Mouse (Mus musculus) heart, embryonic 12.5 days (tissue): ENCODE results near the gene Cpa2. TPM values are rescaled to one million over a fixed set of nuclear protein-coding genes. Genes with fewer than 3 reads are reported as not detected.

Source experiments
- ATAC-seq: fragments of 200-750 bp; cut with Nextera tagmentation; 2 replicates; pipeline ENCODE4 v1.8.0; 2017; ENCODE audit warnings: moderate TSS enrichment, moderate library complexity; ENCODE audit not compliant: insufficient number of reproducible peaks, low FRiP score
- H3K27ac ChIP-seq: fragments of 300-500 bp; sonication (generic); 2 replicates; pipeline ENCODE4 v1.5.1; 2016; ENCODE audit warnings: mild to moderate bottlenecking, moderate library complexity; ENCODE audit not compliant: poor library complexity, severe bottlenecking
- H3K27me3 ChIP-seq: fragments of 300-500 bp; sonication (generic); replicated peaks from 2 replicates; pipeline ENCODE4 v1.6.1; 2016; ENCODE audit warnings: mild to moderate bottlenecking, moderate library complexity
- H3K36me3 ChIP-seq: fragments of 300-500 bp; sonication (generic); 2 replicates; pipeline ENCODE4 v1.6.1; 2016; ENCODE audit warnings: mild to moderate bottlenecking, moderate library complexity
- H3K4me1 ChIP-seq: fragments of 300-500 bp; sonication (generic); replicated peaks from 2 replicates; pipeline ENCODE4 v1.6.1; 2016; ENCODE audit warnings: mild to moderate bottlenecking
- H3K4me2 ChIP-seq: fragments of 300-500 bp; sonication (generic); 2 replicates; pipeline ENCODE4 v1.6.1; 2016; ENCODE audit warnings: mild to moderate bottlenecking, moderate library complexity
- H3K4me3 ChIP-seq: fragments of 300-500 bp; sonication (generic); 2 replicates; pipeline ENCODE4 v1.5.1; 2016; ENCODE audit warnings: mild to moderate bottlenecking
- H3K9ac ChIP-seq: fragments of 300-500 bp; sonication (generic); 2 replicates; pipeline ENCODE4 v1.6.1; 2016; ENCODE audit warnings: mild to moderate bottlenecking, moderate library complexity
- H3K9me3 ChIP-seq: fragments of 300-500 bp; sonication (generic); replicated peaks from 2 replicates; pipeline ENCODE4 v1.6.1; 2016; ENCODE audit warnings: mild to moderate bottlenecking, moderate library complexity
- WGBS: fragments of 180-500 bp; shearing (Covaris S2); methylation state at CpG from one replicate; pipeline ENCODE4 v1.1.7; 2016; 5-methylcytosine and 5-hydroxymethylcytosine counted together
- polyA plus RNA-seq: library from polyadenylated mRNA; unstranded; fragments of >200 nt; fragmentation: Nextera tagmentation; extraction: Ambion mirVana; gene quantifications from 2 replicates; pipeline ENCODE4 v1.2.1, GENCODE M21; 2016

Cpa2 gene
- polyA plus RNA-seq, 1 experiment from 2014 or later, result 6.3 TPM

GRCm38 (mm10) chr6:30586886-30587442, 45.6 kb downstream of the Cpa2 start:
- Histone ChIP-seq H3K4me3 (no peak overlapping the region), H3K27ac (no peak overlapping the region), H3K9me3 (0 out of 2 replicates have a peak, but pooled peaks cover 2% of the 10 kb centered on the region), H3K4me2 (no peak overlapping the region), H3K4me1 (peaks cover 21% of the 10 kb centered on the region), H3K36me3 (no peaks in the 10 kb centered on the region), H3K27me3 (no peaks in the 10 kb centered on the region), H3K9ac (no peak overlapping the region)
- no peak for ATAC-seq
- WGBS, result 57% methylated on average over 7 of the region's 7 CpGs

- whole genome bisulfite sequencing, result 10% methylated on average over 2 of the region's 2 CpGs
- Histone ChIP-seq H3K4me2 (no peak overlapping the region), H3K9ac (0 out of 2 replicates have a peak overlapping the region, but pooled peaks have one; percentile 9), H3K4me3 (no peak overlapping the region), H3K27ac (peak overlapping the region; percentile 63; the same call in 1 of the 2 replicates), H3K27me3 (no peaks in the 10 kb centered on the region), H3K4me1 (peaks cover 24% of the 10 kb centered on the region), H3K36me3 (no peaks in the 10 kb centered on the region), H3K9me3 (no peaks in the 10 kb centered on the region)
- no peak for ATAC-seq
These were observed 48.4 kb downstream of the Cpa2 start for GRCm38 (mm10) chr6:30589819-30590218.

DNA sequence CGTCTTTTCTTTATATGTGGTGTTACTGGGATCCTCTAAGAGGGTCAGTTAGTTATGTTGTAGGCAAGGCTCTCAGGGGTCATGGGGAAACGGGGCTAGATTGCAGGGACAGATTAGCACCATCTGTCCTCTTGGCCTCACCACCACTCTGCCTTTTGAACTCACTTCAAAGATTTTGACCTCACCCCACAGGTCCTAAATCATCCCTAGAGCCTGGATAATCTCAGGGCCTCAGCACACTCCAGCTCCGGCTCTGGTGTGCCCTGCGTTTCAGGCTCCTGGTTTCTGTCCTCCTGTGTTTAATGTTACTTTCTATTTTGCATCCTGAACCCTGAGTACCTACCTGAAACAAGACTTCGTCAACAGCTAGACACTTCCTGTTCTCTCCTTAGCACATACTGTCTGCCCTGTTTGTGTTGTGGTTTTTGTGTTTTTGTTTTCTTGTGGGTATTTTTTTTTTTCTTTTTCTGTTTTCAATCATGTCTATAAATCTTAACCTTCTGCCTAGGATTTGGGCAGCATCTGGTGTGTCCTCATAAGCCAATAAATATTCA, 50.5 kb downstream of the Cpa2 start:
- Histone ChIP-seq H3K27ac (no peak overlapping the region), H3K4me2 (no peak overlapping the region), H3K4me3 (no peak overlapping the region), H3K9ac (no peak overlapping the region), H3K36me3 (no peaks in the 10 kb centered on the region), H3K9me3 (no peaks in the 10 kb centered on the region), H3K4me1 (peaks cover 22% of the 10 kb centered on the region), H3K27me3 (no peaks in the 10 kb centered on the region)
- 54% methylated on average over 5 of the region's 5 CpGs for WGBS
- no peak for ATAC-seq

- H3K9ac ChIP-seq, result no peak overlapping the region
- H3K9me3 ChIP-seq, result no peaks in the 10 kb centered on the region
- peaks cover 17% of the 10 kb centered on the region for H3K4me1 ChIP-seq
- no peak for ATAC-seq
- 76% methylated on average over 10 of the region's 10 CpGs for WGBS
- no peaks in the 10 kb centered on the region for H3K27me3 ChIP-seq
- no peak overlapping the region for H3K27ac ChIP-seq
- no peaks in the 10 kb centered on the region for H3K36me3 ChIP-seq
- no peak overlapping the region for H3K4me3 ChIP-seq
- H3K4me2 ChIP-seq, result no peak overlapping the region
These were observed 51.1 kb downstream of the Cpa2 start for GRCm38 (mm10) chr6:30592417-30592974.

GRCm38 (mm10) chr6:30594364-30594763, 53.0 kb downstream of the Cpa2 start:
- no peaks in the 10 kb centered on the region for H3K27me3 ChIP-seq
- no peak overlapping the region for H3K9ac ChIP-seq
- 40% methylated on average over 7 of the region's 7 CpGs for WGBS
- no peak overlapping the region for H3K4me2 ChIP-seq
- H3K27ac ChIP-seq, result no peak overlapping the region
- H3K36me3 ChIP-seq, result no peaks in the 10 kb centered on the region
- peaks cover 13% of the 10 kb centered on the region for H3K4me1 ChIP-seq
- ATAC-seq, result no peak
- H3K9me3 ChIP-seq, result no peaks in the 10 kb centered on the region
- no peak overlapping the region for H3K4me3 ChIP-seq

DNA sequence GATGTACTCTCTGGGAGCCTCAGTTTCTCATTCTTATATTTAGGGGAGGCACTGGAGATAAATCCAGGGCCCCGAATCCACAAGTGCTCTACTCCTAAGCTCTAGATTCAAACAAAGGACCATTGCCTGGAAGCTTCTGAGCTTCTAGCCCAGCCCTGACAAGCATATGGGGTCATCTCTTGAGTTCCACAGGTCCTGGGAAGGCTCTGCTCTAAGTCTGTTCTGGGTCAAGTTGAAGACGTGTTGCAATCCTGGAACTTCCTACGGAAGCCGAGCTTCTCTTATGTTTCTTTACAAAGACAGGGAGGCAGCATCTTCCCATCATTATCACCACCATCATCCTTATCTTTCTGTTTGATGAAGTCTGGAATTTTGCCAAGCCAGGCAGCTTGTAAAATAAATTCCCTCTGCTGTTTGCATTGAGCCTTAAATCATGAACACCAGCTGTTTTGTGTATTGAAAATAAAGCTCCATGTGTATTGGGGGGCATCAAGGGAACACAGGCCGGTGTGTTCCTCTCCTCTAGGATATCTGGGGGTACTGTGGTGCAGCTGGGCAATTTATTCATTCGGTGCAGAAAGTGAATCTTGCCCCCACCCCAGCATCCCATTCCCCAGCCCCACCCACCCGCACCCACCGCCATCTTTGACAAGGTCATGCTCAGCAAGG, 55.0 kb downstream of the Cpa2 start:
- ATAC-seq, result no peak
- Histone ChIP-seq H3K27ac (no peak overlapping the region), H3K9ac (no peak overlapping the region), H3K4me2 (no peak overlapping the region), H3K27me3 (no peaks in the 10 kb centered on the region), H3K4me3 (no peak overlapping the region), H3K4me1 (peaks cover 3% of the 10 kb centered on the region), H3K9me3 (no peaks in the 10 kb centered on the region), H3K36me3 (no peaks in the 10 kb centered on the region)
- 85% methylated on average over 8 of the region's 8 CpGs for WGBS

GRCm38 (mm10) chr6:30600033-30600432, 58.7 kb downstream of the Cpa2 start:
- Histone ChIP-seq H3K27ac (no peak overlapping the region), H3K4me3 (no peak overlapping the region), H3K27me3 (no peaks in the 10 kb centered on the region), H3K36me3 (no peaks in the 10 kb centered on the region), H3K9me3 (no peaks in the 10 kb centered on the region), H3K9ac (no peak overlapping the region), H3K4me1 (no peaks in the 10 kb centered on the region), H3K4me2 (no peak overlapping the region)
- WGBS, result 70% methylated on average over 3 of the region's 3 CpGs
- no peak for ATAC-seq

DNA sequence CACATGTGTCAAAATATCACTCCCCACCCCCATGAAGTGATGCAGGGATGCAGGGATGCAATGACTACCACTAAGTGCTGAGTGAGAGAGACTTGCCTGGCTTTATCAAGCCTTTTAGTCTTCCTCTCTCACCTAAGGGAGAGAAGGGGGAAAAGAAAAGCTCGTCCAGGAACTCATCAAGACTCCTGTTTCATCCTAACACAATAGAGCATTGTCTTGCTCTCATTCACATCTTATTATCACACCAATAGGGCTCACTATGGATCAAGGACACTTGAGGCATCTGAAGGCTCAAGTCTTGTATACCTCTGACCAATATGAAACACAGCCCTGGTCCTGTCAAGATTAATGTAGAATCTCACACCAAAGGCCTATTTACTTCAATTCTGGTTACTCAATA, 59.6 kb downstream of the Cpa2 start:
- whole genome bisulfite sequencing, result 63% methylated on average over 1 of the region's 1 CpGs
- Histone ChIP-seq H3K4me1 (no peaks in the 10 kb centered on the region), H3K36me3 (no peaks in the 10 kb centered on the region), H3K27ac (no peak overlapping the region), H3K9me3 (no peaks in the 10 kb centered on the region), H3K4me3 (no peak overlapping the region), H3K27me3 (no peaks in the 10 kb centered on the region), H3K9ac (no peak overlapping the region), H3K4me2 (no peak overlapping the region)
- no peak for ATAC-seq

DNA sequence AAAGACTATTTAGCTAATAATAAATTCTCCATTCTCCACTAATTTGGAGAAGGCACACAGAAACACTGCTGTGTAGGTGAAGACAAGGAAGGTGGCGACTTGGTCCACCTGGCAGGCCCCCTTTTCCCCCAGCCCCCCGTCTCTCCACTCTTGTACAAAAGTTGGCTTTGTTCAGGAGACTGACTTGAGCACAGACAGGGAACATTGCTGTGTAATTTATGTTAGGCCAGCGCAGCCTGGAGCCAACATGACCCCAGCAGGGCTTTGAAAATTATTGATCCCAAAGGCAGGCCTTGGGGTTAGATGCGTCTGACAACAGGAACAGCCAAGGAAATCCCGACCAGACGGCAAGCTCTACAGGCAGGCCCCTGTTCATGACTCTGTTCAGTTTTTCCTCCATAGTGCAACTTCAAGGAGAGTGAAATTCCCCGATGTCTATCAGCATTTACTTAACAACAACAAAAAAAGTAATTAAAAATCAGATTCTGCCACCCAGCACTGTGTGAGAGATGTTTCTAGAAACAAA, 63.0 kb downstream of the Cpa2 start:
- H3K27ac ChIP-seq, result no peak overlapping the region
- no peaks in the 10 kb centered on the region for H3K27me3 ChIP-seq
- H3K9me3 ChIP-seq, result no peaks in the 10 kb centered on the region
- no peak overlapping the region for H3K4me2 ChIP-seq
- no peaks in the 10 kb centered on the region for H3K36me3 ChIP-seq
- H3K4me1 ChIP-seq, result no peaks in the 10 kb centered on the region
- no peak for ATAC-seq
- H3K9ac ChIP-seq, result no peak overlapping the region
- H3K4me3 ChIP-seq, result no peak overlapping the region
- 73% methylated on average over 7 of the region's 7 CpGs for WGBS

GRCm38 (mm10) chr6:30605111-30605510, 63.7 kb downstream of the Cpa2 start:
- H3K9ac ChIP-seq, result no peak overlapping the region
- no peak for ATAC-seq
- H3K27me3 ChIP-seq, result no peaks in the 10 kb centered on the region
- no peaks in the 10 kb centered on the region for H3K9me3 ChIP-seq
- WGBS, result 74% methylated on average over 4 of the region's 4 CpGs
- no peak overlapping the region for H3K4me2 ChIP-seq
- H3K36me3 ChIP-seq, result no peaks in the 10 kb centered on the region
- no peak overlapping the region for H3K27ac ChIP-seq
- H3K4me1 ChIP-seq, result no peaks in the 10 kb centered on the region
- no peak overlapping the region for H3K4me3 ChIP-seq

DNA sequence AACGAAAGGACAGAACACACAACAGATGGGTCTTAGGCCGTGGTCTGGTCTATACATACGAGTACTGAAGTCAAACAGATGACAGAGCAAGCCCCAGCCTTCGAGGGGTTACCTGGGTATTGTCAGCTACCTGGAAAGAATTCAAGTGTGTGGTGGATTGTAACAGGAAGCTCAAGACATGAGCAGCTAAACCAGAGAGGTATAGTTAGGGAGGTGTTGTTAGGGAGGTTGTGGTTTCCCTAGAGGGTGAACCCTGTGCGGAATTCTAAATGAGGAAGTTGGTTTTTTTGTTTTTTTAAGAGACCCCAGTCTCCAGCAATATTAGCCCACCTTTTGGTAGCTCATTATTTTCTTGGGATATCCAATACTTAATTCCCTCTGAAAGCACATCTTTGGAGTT, 64.3 kb downstream of the Cpa2 start:
- Histone ChIP-seq H3K4me1 (no peaks in the 10 kb centered on the region), H3K27me3 (no peaks in the 10 kb centered on the region), H3K4me2 (no peak overlapping the region), H3K9me3 (no peaks in the 10 kb centered on the region), H3K36me3 (no peaks in the 10 kb centered on the region), H3K27ac (no peak overlapping the region), H3K9ac (no peak overlapping the region), H3K4me3 (no peak overlapping the region)
- ATAC-seq, result no peak
- 78% methylated on average over 5 of the region's 5 CpGs for WGBS
